Comparison of ENCODE assay signal across 9 mouse cellular contexts in genomic region chr5:123143971-123144745, GRCm38 (mm10). TPM values are rescaled to one million over a fixed set of nuclear protein-coding genes. Genes with fewer than 3 reads are reported as not detected.
DNase-seq lines count a peak whose midpoint lies in the region; ATAC-seq and TF ChIP-seq lines count a peak whose summit lies in the region.
"Had no signal": no experiment of that assay in that cellular context is flagged by ENCODE, and none has a peak within 500 bp of the region (broad histone marks: within the 10 kb centered on the region; RNA-seq: fewer than 3 reads in every experiment).

No protein-coding gene starts in this region.

- H3K27ac ChIP-seq in kidney, embryonic 14.5 days (ENCODE audit: low read depth, low read length), result no peak overlapping the region; the same call in 1 of the 2 replicates
- no peak overlapping the region for H3K27ac ChIP-seq in midbrain, embryonic 11.5 days (ENCODE audit: low read depth, low read length)

- no peak for TF ChIP-seq POLR2A in brain, embryonic 14.5 days (IDR thresholded peaks at IDR 0.05; ENCODE audit: borderline replicate concordance, extremely low read depth, insufficient read depth, insufficient read length, poor library complexity, severe bottlenecking)

- H3K9ac ChIP-seq in kidney, embryonic 14.5 days (ENCODE audit: low read depth, low read length), result peak overlapping the region; percentile 100; the same call in 1 of the 2 replicates
- H3K9ac ChIP-seq in midbrain, embryonic 11.5 days (ENCODE audit: low read length), result peak overlapping the region; percentile 99

- peaks cover 40% of the 10 kb centered on the region for H3K36me3 ChIP-seq in kidney, embryonic 14.5 days (ENCODE audit: control insufficient read depth, insufficient read depth, low read length)
- H3K36me3 ChIP-seq in midbrain, embryonic 11.5 days (ENCODE audit: control insufficient read depth, insufficient read depth, low read length), result peaks cover 14% of the 10 kb centered on the region

- peak overlapping the region; percentile 96 for H3K4me3 ChIP-seq in kidney, embryonic 14.5 days (ENCODE audit: low read length)
- H3K4me3 ChIP-seq in midbrain, embryonic 11.5 days (ENCODE audit: low read depth, low read length), result peak overlapping the region; percentile 95

- H3K27me3 ChIP-seq in kidney, embryonic 14.5 days (ENCODE audit: control insufficient read depth, insufficient read depth, low read length), result no peaks in the 10 kb centered on the region
- no peaks in the 10 kb centered on the region for H3K27me3 ChIP-seq in midbrain, embryonic 11.5 days (ENCODE audit: control insufficient read depth, insufficient read depth, low read length)

- H3K4me2 ChIP-seq in kidney, embryonic 14.5 days (replicated peaks; ENCODE audit: low read depth, low read length), result peak overlapping the region; percentile 100
- H3K4me2 ChIP-seq in midbrain, embryonic 11.5 days, result peak overlapping the region; percentile 100

- no peak for DNase-seq in kidney, postnatal 4 days
- peak; percentile 24 for DNase-seq in brain, embryonic 14.5 days (ENCODE audit: low read depth)
- peak; percentile 21 for DNase-seq in heart, postnatal 4 days
- DNase-seq in midbrain, embryonic 11.5 days (ENCODE audit: low spot score, missing footprints), result no peak
- no peak for DNase-seq in right cerebral cortex, postnatal 4 days
- no peak for DNase-seq in testis, postnatal 10 days (ENCODE audit: low spot score)
- DNase-seq in frontal cortex, postnatal 36 days (ENCODE audit: low spot score in 2 of 2), result no peak

- no peak for ATAC-seq in kidney, embryonic 14.5 days (ENCODE audit: low FRiP score, low TSS enrichment)
- ATAC-seq in midbrain, embryonic 11.5 days (ENCODE audit: low FRiP score), result no peak

- no peak for TF ChIP-seq CTCF in brain, embryonic 14.5 days (IDR thresholded peaks at IDR 0.05; ENCODE audit: borderline replicate concordance, extremely low read depth, insufficient read depth, insufficient read length)

- H3K9me3 ChIP-seq in kidney, embryonic 14.5 days (ENCODE audit: control insufficient read depth, low read length), result no peaks in the 10 kb centered on the region
- no peaks in the 10 kb centered on the region for H3K9me3 ChIP-seq in midbrain, embryonic 11.5 days (ENCODE audit: control insufficient read depth, low read length)

- 6% methylated on average over 17 of the region's 17 CpGs for WGBS in kidney, embryonic 14.5 days
- WGBS in midbrain, embryonic 11.5 days, result 7% methylated on average over 15 of the region's 17 CpGs

- H3K4me1 ChIP-seq in kidney, embryonic 14.5 days (ENCODE audit: control insufficient read depth, insufficient read depth, low read length), result peaks cover 24% of the 10 kb centered on the region
- H3K4me1 ChIP-seq in midbrain, embryonic 11.5 days (ENCODE audit: control insufficient read depth, insufficient read depth, low read length), result peaks cover 26% of the 10 kb centered on the region

RNA-seq across cellular contexts. Expression of gene Setd1b, which starts 2.2 kb away (rescaled TPM):
- 16.6 and 16.7 TPM in 2 replicates for polyA plus RNA-seq in kidney, embryonic 14.5 days (2014; fragmentation: Nextera tagmentation; extraction: Ambion mirVana)
- polyA plus RNA-seq in brain, embryonic 14.5 days (2012; rRNA removed), result 7.3 and 21.0 TPM in 2 replicates
- total RNA-seq in heart, postnatal 4 days (2021), result 10 to 100 TPM; 22.2 to 23.0 TPM
- 9.8 and 10.0 TPM in 2 replicates for polyA plus RNA-seq in midbrain, embryonic 11.5 days (2014; fragmentation: Nextera tagmentation; extraction: Ambion mirVana)

RNA-seq across cellular contexts. Expression of gene Rhof, which starts 11.7 kb away (rescaled TPM):
- 2.0 and 3.2 TPM in 2 replicates for polyA plus RNA-seq in kidney, embryonic 14.5 days (2014; fragmentation: Nextera tagmentation; extraction: Ambion mirVana)
- 9.3 and 11.0 TPM in 2 replicates for polyA plus RNA-seq in brain, embryonic 14.5 days (2012; rRNA removed)
- under 1 TPM; 0.36 to 0.71 TPM for total RNA-seq in heart, postnatal 4 days (2021)
- 1.6 TPM in 2 replicates for polyA plus RNA-seq in midbrain, embryonic 11.5 days (2014; fragmentation: Nextera tagmentation; extraction: Ambion mirVana)

RNA-seq across cellular contexts. Expression of gene Psmd9, which starts 25.1 kb away (rescaled TPM):
- polyA plus RNA-seq in kidney, embryonic 14.5 days (2014; fragmentation: Nextera tagmentation; extraction: Ambion mirVana), result 73.9 and 79.4 TPM in 2 replicates
- polyA plus RNA-seq in brain, embryonic 14.5 days (2012; rRNA removed), result 36.2 and 41.2 TPM in 2 replicates
- total RNA-seq in heart, postnatal 4 days (2021), result 10 to 100 TPM; 22.8 to 24.8 TPM
- polyA plus RNA-seq in midbrain, embryonic 11.5 days (2014; fragmentation: Nextera tagmentation; extraction: Ambion mirVana), result 59.6 and 60.7 TPM in 2 replicates

RNA-seq across cellular contexts. Expression of gene Hpd, which starts 38.4 kb away (rescaled TPM):
- not detected in 2 replicates for polyA plus RNA-seq in kidney, embryonic 14.5 days (2014; fragmentation: Nextera tagmentation; extraction: Ambion mirVana)
- not detected in 2 replicates for polyA plus RNA-seq in brain, embryonic 14.5 days (2012; rRNA removed)
- total RNA-seq in heart, postnatal 4 days (2021), result not detected
- not detected in 2 replicates for polyA plus RNA-seq in midbrain, embryonic 11.5 days (2014; fragmentation: Nextera tagmentation; extraction: Ambion mirVana)
- total RNA-seq: neutrophil, adult 5-6 weeks had no signal

Comparison
In these comparisons a context has a peak if more than half of its experiments do, and no peak if none do; other contexts are left out.
1. DNase-seq: peak in brain, embryonic 14.5 days (single experiment) and heart, postnatal 4 days (single experiment); none in kidney, postnatal 4 days (0 of 2), midbrain, embryonic 11.5 days (single experiment), right cerebral cortex, postnatal 4 days (single experiment), testis, postnatal 10 days (single experiment) and frontal cortex, postnatal 36 days (0 of 2).